Mouse (Mus musculus) kidney, adult 2 months (tissue): ENCODE results near the gene Asb6. TPM values are rescaled to one million over a fixed set of nuclear protein-coding genes. Genes with fewer than 3 reads are reported as not detected.

Source experiments
- DNase-seq: peaks from one replicate; pipeline ENCODE4 v3.0.0; 2021
- H3K27ac ChIP-seq: fragments of 200-500 bp; 2 replicates; pipeline ENCODE4 v1.5.1; 2012; ENCODE audit warnings: low read depth, low read length, control low read depth, inconsistent platforms; ENCODE audit not compliant: insufficient read depth
- H3K27me3 ChIP-seq: fragments of 200-500 bp; replicated peaks from 2 replicates; pipeline ENCODE4 v1.6.1; 2012; ENCODE audit warnings: mild to moderate bottlenecking, moderate library complexity, low read length, inconsistent platforms; ENCODE audit not compliant: control insufficient read depth, insufficient read depth
- H3K36me3 ChIP-seq: fragments of 200-500 bp; 2 replicates; pipeline ENCODE4 v1.6.1; 2012; ENCODE audit warnings: mild to moderate bottlenecking, moderate library complexity, low read length, inconsistent platforms; ENCODE audit not compliant: control insufficient read depth, insufficient read depth
- H3K4me1 ChIP-seq: fragments of 200-500 bp; 2 replicates; pipeline ENCODE4 v1.6.1; 2011; ENCODE audit warnings: low read length; ENCODE audit not compliant: control insufficient read depth, insufficient read depth
- H3K4me3 ChIP-seq: fragments of 200-500 bp; 2 replicates; pipeline ENCODE4 v1.5.1; 2011; ENCODE audit warnings: mild to moderate bottlenecking, low read depth, low read length, control low read depth; ENCODE audit not compliant: insufficient read depth
- CTCF ChIP-seq: fragments of 200-500 bp; conservative IDR thresholded peaks from 2 replicates; pipeline ENCODE4 v1.5.1; 2011; ENCODE audit warnings: low read depth, mild to moderate bottlenecking, control low read depth, low read length, moderate library complexity, mixed read lengths; ENCODE audit not compliant: insufficient read depth, insufficient read length
- POLR2A ChIP-seq: fragments of 200-500 bp; IDR thresholded peaks from one replicate; pipeline ENCODE4 v1.6.1; 2011; ENCODE audit warnings: low read depth, low read length, control low read depth
- WGBS: fragments of 180-500 bp; shearing (Covaris S2); methylation state at CpG from one replicate; pipeline ENCODE4 v1.1.7; 2018; 5-methylcytosine and 5-hydroxymethylcytosine counted together
- polyA plus RNA-seq: library from polyadenylated mRNA; depleted of rRNA; stranded (reverse); fragments of >200 nt; gene quantifications from 2 replicates; pipeline ENCODE4 v1.2.3, GENCODE M21; 2012

The Asb6 gene
- polyA plus RNA-seq, 1 experiment: 24.5 TPM

- no peak overlapping the region for H3K4me3 ChIP-seq
- TF ChIP-seq CTCF: no peak
- no peak for TF ChIP-seq POLR2A
- H3K27ac ChIP-seq: no peak overlapping the region
- no peaks in the 10 kb centered on the region for H3K36me3 ChIP-seq
- no peak for DNase-seq
- no peaks in the 10 kb centered on the region for H3K4me1 ChIP-seq
- no peaks in the 10 kb centered on the region for H3K27me3 ChIP-seq
- 40% methylated on average over 6 of the region's 6 CpGs for WGBS
Observed at GRCm38 (mm10) chr2:30850581-30850980, 20.4 kb upstream of the Asb6 start.

- no peaks in the 10 kb centered on the region for H3K4me1 ChIP-seq
- DNase-seq: no peak
- TF ChIP-seq CTCF: no peak
- TF ChIP-seq POLR2A: no peak
- WGBS: 64% methylated on average over 8 of the region's 8 CpGs
- no peaks in the 10 kb centered on the region for H3K36me3 ChIP-seq
- no peaks in the 10 kb centered on the region for H3K27me3 ChIP-seq
- no peak overlapping the region for H3K4me3 ChIP-seq
- no peak overlapping the region for H3K27ac ChIP-seq
Observed at GRCm38 (mm10) chr2:30848184-30848583, 18.1 kb upstream of the Asb6 start.

GRCm38 (mm10) chr2:30846723-30847122 is 16.6 kb upstream of the Asb6 start:
- TF ChIP-seq POLR2A (no peak), CTCF (no peak)
- WGBS: 49% methylated on average over 6 of the region's 6 CpGs
- H3K4me3 ChIP-seq: no peak overlapping the region
- no peak overlapping the region for H3K27ac ChIP-seq
- no peaks in the 10 kb centered on the region for H3K36me3 ChIP-seq
- no peak for DNase-seq
- no peaks in the 10 kb centered on the region for H3K4me1 ChIP-seq
- H3K27me3 ChIP-seq: no peaks in the 10 kb centered on the region

GRCm38 (mm10) chr2:30846236-30846635 is 16.1 kb upstream of the Asb6 start:
- no peaks in the 10 kb centered on the region for H3K4me1 ChIP-seq
- H3K27ac ChIP-seq: no peak overlapping the region
- no peak overlapping the region for H3K4me3 ChIP-seq
- H3K36me3 ChIP-seq: no peaks in the 10 kb centered on the region
- H3K27me3 ChIP-seq: no peaks in the 10 kb centered on the region
- DNase-seq: no peak
- TF ChIP-seq POLR2A: no peak
- WGBS: 84% methylated on average over 8 of the region's 8 CpGs

GRCm38 (mm10) chr2:30845152-30846070 is 15.3 kb upstream of the Asb6 start:
- peak overlapping the region; percentile 32 for H3K4me3 ChIP-seq
- no peaks in the 10 kb centered on the region for H3K4me1 ChIP-seq
- H3K36me3 ChIP-seq: no peaks in the 10 kb centered on the region
- no peaks in the 10 kb centered on the region for H3K27me3 ChIP-seq
- no peak overlapping the region for H3K27ac ChIP-seq
- 2% methylated on average over 80 of the region's 80 CpGs for WGBS
- peak; percentile 17 for DNase-seq
- TF ChIP-seq CTCF: no peak
- no peak for TF ChIP-seq POLR2A

GRCm38 (mm10) chr2:30842615-30843014 is 12.5 kb upstream of the Asb6 start:
- Histone ChIP-seq H3K27me3 (no peaks in the 10 kb centered on the region), H3K4me1 (no peaks in the 10 kb centered on the region), H3K36me3 (no peaks in the 10 kb centered on the region), H3K27ac (no peak overlapping the region), H3K4me3 (no peak overlapping the region)
- TF ChIP-seq POLR2A: no peak
- TF ChIP-seq CTCF: no peak
- 46% methylated on average over 10 of the region's 10 CpGs for WGBS
- DNase-seq: no peak

- no peak overlapping the region for H3K27ac ChIP-seq
- no peaks in the 10 kb centered on the region for H3K4me1 ChIP-seq
- DNase-seq: no peak
- TF ChIP-seq CTCF (no peak), POLR2A (no peak)
- no peaks in the 10 kb centered on the region for H3K36me3 ChIP-seq
- WGBS: 30% methylated on average over 20 of the region's 21 CpGs
- H3K27me3 ChIP-seq: no peaks in the 10 kb centered on the region
- no peak overlapping the region for H3K4me3 ChIP-seq
Observed at GRCm38 (mm10) chr2:30836238-30836990, 6.3 kb upstream of the Asb6 start.
